Mouse (Mus musculus): ENCODE data around the gene Tgfb3.

DNA sequence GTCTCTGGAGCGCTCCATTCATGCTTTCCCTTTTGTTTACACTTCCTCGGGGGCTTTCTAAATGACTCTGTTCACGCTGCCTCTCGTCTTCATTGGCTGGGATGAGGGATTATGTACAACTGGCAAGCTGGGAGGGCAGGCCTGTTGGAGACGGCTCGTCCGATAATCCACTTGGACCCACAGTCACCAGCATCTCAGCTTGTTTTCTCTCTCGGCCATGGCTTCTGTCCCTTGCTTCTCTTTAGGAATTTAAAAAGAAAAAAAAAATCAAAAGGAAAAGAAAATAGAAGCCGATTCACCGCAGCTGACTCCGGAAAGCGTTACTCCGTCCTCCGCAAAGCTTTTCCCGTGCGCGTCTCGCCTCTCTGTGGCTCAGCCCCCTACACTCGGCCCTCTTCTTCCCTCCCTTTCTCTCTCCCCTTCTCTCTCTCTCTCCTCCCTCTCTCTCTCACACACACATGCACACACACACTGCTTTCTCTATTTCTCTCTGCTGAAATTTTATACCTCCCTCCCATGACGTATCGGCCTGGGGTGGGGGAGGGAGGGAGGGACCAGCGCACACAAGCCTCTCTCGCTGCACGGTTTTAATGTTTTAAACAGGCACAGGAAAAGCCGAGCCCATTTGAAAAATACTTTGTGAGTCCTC, at the start of gene Tgfb3:
- no peak for TF ChIP-seq CTCF (IDR thresholded peaks at IDR 0.05; ENCODE audit: low read depth)
- no peak for TF ChIP-seq EP300 (IDR thresholded peaks at IDR 0.05; ENCODE audit: low read depth)

All from heart, postnatal 0 days (tissue).